Mouse (Mus musculus): ENCODE data around the gene Psmd12. TPM values are rescaled to one million over a fixed set of nuclear protein-coding genes. Genes with fewer than 3 reads are reported as not detected.
A peak's percentile ranks its signal among the peaks of the same experiment; 100 is the strongest.

Gene Psmd12
- polyA plus RNA-seq, 1 experiment from 2014 or later = 172 TPM

DNA sequence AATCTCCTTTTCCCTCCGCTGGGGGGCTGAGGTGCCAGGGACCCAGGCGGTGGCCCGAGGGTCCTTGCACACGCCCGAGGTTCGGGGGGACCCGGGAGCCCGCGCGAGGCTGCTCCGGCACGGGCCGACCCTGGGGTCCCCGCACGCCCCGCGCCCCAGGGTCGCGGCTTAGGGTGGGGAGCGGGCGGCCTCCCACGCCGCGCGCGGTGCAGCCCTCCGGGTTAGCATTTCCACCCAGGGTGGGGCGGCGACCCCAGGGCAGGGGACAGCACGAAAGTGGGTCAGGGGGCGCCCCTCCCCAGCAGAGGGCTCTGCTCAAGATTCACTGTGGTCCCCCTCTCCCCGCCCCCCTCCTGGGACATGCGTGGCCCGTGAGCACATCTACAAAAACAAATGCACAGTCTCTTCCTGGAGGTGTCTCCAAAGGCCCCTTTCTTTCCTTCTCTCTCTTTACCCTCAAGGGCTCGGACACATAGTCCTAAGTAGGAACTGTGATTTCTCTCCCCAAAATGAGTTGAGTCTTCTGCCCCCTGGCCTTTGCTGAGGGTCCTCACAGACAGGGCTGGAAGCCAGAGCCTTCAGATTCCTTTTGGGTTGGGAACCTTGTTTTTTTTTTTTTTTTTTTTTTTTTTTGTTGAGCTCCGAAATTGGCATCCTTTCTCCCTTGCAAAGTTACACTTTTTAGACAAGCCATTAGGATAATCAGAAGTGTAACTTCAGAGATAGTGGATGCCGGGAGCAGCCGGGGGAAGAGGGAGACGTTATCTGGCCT, 69.1 kb downstream of the Psmd12 start:
- WGBS = 7% methylated on average over 30 of the region's 39 CpGs

More for the DNA sequence above, 69.1 kb downstream of the Psmd12 start:
- Histone ChIP-seq H3K4me2 (ENCODE audit: low read length) (peak overlapping the region; percentile 100), H3K4me3 (ENCODE audit: low read depth, low read length) (peak overlapping the region; percentile 96), H3K36me3 (ENCODE audit: control insufficient read depth, insufficient read depth, low read length) (peaks cover 33% of the 10 kb centered on the region), H3K4me1 (replicated peaks; ENCODE audit: control insufficient read depth, insufficient read depth, low read length) (0 out of 2 replicates have a peak, but pooled peaks cover 2% of the 10 kb centered on the region), H3K27ac (ENCODE audit: low read depth) (peak overlapping the region; percentile 75), H3K27me3 (replicated peaks; ENCODE audit: control insufficient read depth, insufficient read depth, low read length) (no peaks in the 10 kb centered on the region), H3K9me3 (ENCODE audit: control insufficient read depth, low read length) (no peaks in the 10 kb centered on the region), H3K9ac (ENCODE audit: low read length) (peak overlapping the region; percentile 89)
- ATAC-seq (replicated peaks; ENCODE audit: low FRiP score, low TSS enrichment, low read depth) (peak; percentile 54), DNase-seq (ENCODE audit: low spot score) (peak; percentile 53)

Other genes starting within 250 kb of the Psmd12 start
- gene Pitpnc1, start 8.8 kb upstream of the Psmd12 start, polyA plus RNA-seq (2014; fragmentation: Nextera tagmentation; extraction: Ambion mirVana) = 18.2 and 22.1 TPM in 2 replicates
- 22.2 and 22.6 TPM in 2 replicates for gene Helz, start 68.4 kb downstream of the Psmd12 start, polyA plus RNA-seq (2014; fragmentation: Nextera tagmentation; extraction: Ambion mirVana)
- not detected in 2 replicates for gene Cacng1, start 237.0 kb downstream of the Psmd12 start, polyA plus RNA-seq (2014; fragmentation: Nextera tagmentation; extraction: Ambion mirVana)

Measured in intestine, embryonic 14.5 days (tissue).